Mouse (Mus musculus): ENCODE data around the gene Nck2.
A peak's percentile ranks its signal among the peaks of the same experiment; 100 is the strongest.
"Not testable (repeated sequence)": the region's sequence is repeated elsewhere in the genome, so short reads cannot be mapped to it uniquely, and the experiment has no call there.

Gene Nck2

GRCm38 (mm10) chr1:43501920-43502791, 57.8 kb downstream of the Nck2 start:
- no peak for DNase-seq (ENCODE audit: low read depth)

- DNase-seq (ENCODE audit: low read depth), result no peak
Observed at GRCm38 (mm10) chr1:43502792-43503146, 58.4 kb downstream of the Nck2 start.

- no peak for DNase-seq (ENCODE audit: low read depth)
Observed at GRCm38 (mm10) chr1:43503261-43503660, 58.9 kb downstream of the Nck2 start.

GRCm38 (mm10) chr1:43503676-43504075, 59.3 kb downstream of the Nck2 start:
- DNase-seq (ENCODE audit: low read depth), result peak; percentile 17

- no peak for DNase-seq (ENCODE audit: low read depth)
Observed at GRCm38 (mm10) chr1:43504235-43504634, 59.9 kb downstream of the Nck2 start.

- DNase-seq (ENCODE audit: low read depth), result no peak
Observed at GRCm38 (mm10) chr1:43506638-43507037, 62.3 kb downstream of the Nck2 start.

- DNase-seq (ENCODE audit: low read depth), result no peak
Observed at GRCm38 (mm10) chr1:43507809-43508208, 63.4 kb downstream of the Nck2 start.

- DNase-seq (ENCODE audit: low read depth), result peak; percentile 15
Observed at GRCm38 (mm10) chr1:43511256-43511655, 66.9 kb downstream of the Nck2 start.

- no peak for DNase-seq (ENCODE audit: low read depth)
Observed at GRCm38 (mm10) chr1:43511667-43512066, 67.3 kb downstream of the Nck2 start.

GRCm38 (mm10) chr1:43517405-43517804, 73.0 kb downstream of the Nck2 start:
- DNase-seq (ENCODE audit: low read depth), result no peak

- no peak for DNase-seq (ENCODE audit: low read depth)
Observed at GRCm38 (mm10) chr1:43520216-43520988, 76.0 kb downstream of the Nck2 start.

GRCm38 (mm10) chr1:43520989-43521371, 76.6 kb downstream of the Nck2 start:
- no peak for DNase-seq (ENCODE audit: low read depth)

- DNase-seq (ENCODE audit: low read depth), result no peak
Observed at GRCm38 (mm10) chr1:43521512-43521911, 77.1 kb downstream of the Nck2 start.

- no peak for DNase-seq (ENCODE audit: low read depth)
Observed at GRCm38 (mm10) chr1:43521950-43522349, 77.6 kb downstream of the Nck2 start.

GRCm38 (mm10) chr1:43522976-43523375, 78.6 kb downstream of the Nck2 start:
- DNase-seq (ENCODE audit: low read depth), result no peak

GRCm38 (mm10) chr1:43524332-43524731, 80.0 kb downstream of the Nck2 start:
- no peak for DNase-seq (ENCODE audit: low read depth)

GRCm38 (mm10) chr1:43528275-43528674, 83.9 kb downstream of the Nck2 start:
- DNase-seq (ENCODE audit: low read depth), result no peak

- no peak for DNase-seq (ENCODE audit: low read depth)
Observed at GRCm38 (mm10) chr1:43529086-43529485, 84.7 kb downstream of the Nck2 start.

GRCm38 (mm10) chr1:43530295-43531020, 86.1 kb downstream of the Nck2 start:
- DNase-seq (ENCODE audit: low read depth), result peak; percentile 25

GRCm38 (mm10) chr1:43531307-43531706, 86.9 kb downstream of the Nck2 start:
- no peak for DNase-seq (ENCODE audit: low read depth)

- DNase-seq (ENCODE audit: low read depth), result no peak
Observed at GRCm38 (mm10) chr1:43532279-43532678, 87.9 kb downstream of the Nck2 start.

GRCm38 (mm10) chr1:43533497-43533896, 89.1 kb downstream of the Nck2 start:
- not testable (repeated sequence) for DNase-seq (ENCODE audit: low read depth)

Data from NIH3T3 (cell line).